Mouse (Mus musculus) mature B cell (primary cell): Measurements from ENCODE around the gene Tpm1.

Experiments
- in situ Hi-C: fragments of 300-500 bp; cut with MboI; formaldehyde crosslinking; loops from 2 replicates; pipeline ENCODE4 v1.14.3; 2019

Gene Tpm1

DNA sequence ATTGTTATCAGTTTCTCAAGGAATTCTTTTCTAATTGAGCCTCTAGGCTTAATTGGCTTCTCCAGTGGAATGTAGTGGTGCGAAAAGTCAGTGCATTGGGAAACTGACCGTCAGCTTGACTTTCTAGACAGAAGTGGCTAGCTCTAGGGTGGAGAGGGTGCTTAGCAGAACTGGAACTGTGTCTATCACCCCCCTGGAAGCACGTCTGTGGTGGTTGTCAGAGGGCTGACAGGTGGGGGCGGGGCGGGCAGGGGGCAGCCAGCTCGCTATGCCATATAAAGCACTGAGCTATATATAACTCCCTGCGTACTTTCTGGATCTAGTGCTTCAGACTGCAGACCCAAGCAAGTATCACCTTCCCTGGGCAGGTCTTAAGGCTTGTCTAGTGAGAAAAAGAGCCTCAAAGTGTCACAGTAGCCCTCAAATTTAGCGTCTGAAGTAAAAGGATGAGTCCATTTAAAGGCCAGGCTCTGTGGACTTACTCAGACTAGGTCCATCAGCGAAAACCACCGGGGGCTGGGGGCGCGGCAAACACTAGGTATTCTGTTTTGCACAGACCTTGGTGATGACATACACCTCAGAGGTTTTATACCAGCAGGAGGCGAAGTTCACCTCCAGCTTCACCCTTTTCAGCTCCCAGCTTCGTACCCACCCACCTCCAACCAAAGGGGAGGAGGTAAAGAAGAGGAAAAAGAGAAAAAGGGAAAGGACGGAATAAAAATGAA is 2.2 kb downstream of the Tpm1 start:
- in situ Hi-C loops, result loop anchor here (10.0 kb wide), 1 partner anchor 52 kb away; no protein-coding TSS in a partner anchor

DNA sequence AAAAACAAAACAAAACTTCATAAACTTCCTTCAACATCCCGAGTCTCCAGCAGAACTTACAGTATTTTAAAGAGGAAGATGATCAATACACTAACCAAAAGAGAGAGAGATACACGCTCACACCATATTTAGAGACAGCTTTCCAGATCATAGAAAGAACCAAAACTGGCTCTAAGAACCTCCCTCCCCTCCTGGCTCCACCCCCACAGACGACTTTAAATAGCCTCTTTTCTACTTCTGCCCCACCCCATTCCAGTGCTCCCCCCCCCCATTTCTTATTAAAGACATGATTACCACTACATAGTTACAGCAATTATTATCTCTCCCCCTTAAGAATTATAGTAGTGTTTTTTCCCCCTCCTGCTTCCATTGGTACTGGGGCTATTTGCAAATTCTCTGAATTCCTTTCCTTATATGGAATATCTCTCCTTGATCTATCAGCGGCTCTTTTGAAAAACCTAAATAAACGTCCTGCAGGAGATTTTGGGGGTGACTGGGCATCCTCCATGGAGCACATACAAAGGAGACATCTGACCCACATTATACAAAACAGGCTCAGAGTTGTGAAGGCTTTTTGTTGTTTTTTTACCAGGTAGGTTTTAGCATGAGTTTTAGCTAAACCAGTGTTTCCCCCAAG is 3.1 kb downstream of the Tpm1 start:
- in situ Hi-C loops, result loop anchor here (10.0 kb wide), 1 partner anchor 51 kb away; no protein-coding TSS in a partner anchor

DNA sequence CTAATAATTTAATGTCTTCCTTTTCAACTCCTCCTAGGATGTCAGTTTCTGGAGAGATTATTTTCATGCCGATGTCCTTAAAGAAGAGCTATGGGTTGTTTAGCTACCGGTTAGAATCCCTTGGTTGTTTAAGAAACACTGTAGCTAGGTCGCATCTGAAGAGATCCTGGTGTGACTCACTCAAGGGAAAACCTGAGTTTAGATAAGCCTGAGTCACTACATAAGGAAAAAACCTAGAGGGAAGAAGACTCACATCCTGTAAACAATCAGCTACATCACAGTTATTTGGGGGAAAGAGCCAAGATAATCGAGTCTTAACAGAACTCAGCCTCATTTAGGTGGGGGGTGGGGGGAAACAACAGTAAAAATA is 3.9 kb downstream of the Tpm1 start:
- in situ Hi-C loops, result loop anchor here (10.0 kb wide), 1 partner anchor 50 kb away; no protein-coding TSS in a partner anchor

DNA sequence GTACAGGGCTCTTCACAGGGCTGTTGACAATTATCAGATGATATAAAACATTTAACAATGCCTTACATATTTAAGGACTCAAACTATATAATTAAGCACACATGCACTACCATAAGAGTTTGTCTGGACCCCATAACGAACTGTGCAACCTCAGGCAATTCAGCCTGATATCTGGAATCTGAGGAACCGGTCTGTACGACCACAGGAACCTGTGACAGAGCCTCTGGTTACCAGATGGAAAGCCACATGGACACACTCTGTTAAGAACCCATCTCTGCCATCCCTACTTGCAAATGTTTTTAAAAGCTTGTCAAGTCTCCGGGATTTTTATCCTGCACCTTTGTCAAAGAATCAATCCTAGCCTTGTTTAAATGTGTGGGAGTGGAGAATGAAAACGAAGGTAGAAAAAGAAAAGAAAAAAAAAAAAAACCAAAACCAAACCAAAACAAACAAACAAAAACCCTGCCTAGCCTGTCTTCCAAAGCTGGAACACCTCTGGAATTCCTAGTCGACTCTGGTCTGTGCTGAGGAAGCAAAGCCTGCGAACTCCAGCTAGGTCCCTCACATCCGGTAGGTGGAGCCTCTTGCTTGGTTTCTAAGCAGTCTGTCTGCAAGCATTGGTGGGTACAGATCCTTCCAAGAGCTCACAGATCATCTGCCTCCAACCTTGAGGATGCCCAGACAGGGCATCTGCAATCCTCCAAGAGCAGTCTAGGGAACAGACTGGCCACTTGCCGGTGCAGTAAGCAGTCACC is 4.5 kb downstream of the Tpm1 start:
- in situ Hi-C loops, result loop anchor here (10.0 kb wide), 1 partner anchor 50 kb away; no protein-coding TSS in a partner anchor

DNA sequence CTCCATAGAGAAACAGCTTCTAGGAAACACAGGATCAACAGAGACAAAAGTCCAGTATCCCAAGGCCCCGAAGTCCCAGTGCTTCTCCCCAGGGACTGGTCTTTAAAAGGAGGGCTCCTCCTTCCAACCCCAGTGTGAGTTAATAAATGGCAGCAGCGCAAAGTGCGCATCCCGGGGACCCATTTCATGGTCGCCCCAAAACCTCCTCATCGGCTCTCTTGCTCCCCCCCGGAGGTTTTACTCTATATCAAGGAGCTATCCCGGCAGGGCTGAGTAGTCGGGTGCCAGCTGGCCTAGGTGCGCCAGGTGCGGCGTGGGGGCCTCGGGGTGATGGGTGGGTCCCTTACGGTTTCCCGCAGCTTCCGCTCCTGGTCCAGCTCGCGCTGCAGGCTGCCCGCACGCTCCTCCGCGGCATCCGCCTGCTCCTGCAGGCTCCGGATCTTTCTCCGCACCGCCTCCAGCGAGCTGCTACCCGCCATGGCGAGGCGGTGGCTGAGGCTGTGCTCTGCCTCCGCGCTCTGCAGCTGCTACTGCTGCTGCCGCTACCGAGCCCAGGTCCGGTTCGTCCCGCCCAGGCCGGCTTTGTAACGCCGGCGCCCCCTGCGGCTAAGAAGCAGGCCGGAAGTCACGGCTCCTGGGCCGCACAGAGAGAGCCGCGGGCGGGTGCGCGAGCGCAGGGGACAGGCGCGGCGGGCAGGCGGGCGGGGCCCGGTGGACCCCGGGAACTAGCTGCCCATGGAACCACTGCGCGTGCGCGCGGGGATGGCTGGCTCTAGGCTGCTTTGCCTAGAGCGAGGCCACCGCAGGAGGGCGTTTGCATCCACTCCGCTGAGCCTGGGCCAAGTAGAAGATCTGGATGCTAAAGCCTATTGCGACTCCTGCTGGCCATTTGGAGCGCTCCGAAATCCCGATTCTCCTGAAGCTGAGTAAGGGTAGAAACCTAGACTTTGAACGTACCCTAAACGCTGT is 5.7 kb downstream of the Tpm1 start:
- in situ Hi-C loops, result loop anchor here (10.0 kb wide), 1 partner anchor 49 kb away; no protein-coding TSS in a partner anchor

DNA sequence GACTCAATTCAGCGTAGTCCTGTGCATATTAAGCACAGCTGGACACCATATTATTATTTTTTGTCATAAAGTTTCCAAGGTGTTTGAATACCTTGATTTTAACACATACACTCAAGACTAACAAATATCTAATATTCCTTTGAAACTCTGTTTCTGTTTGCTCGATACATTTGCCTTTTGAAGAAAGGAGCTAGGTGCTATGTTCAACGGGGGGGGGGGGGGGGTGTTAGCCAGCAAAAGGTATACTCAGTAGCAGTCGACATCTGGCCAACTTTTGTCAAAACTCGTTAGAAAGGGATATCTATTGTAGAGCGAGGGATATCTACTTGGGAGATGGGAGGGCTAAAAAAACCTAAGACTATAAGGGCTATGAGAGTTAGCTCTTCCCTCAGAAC is 6.4 kb downstream of the Tpm1 start:
- in situ Hi-C loops, result loop anchor here (10.0 kb wide), 1 partner anchor 48 kb away; no protein-coding TSS in a partner anchor

DNA sequence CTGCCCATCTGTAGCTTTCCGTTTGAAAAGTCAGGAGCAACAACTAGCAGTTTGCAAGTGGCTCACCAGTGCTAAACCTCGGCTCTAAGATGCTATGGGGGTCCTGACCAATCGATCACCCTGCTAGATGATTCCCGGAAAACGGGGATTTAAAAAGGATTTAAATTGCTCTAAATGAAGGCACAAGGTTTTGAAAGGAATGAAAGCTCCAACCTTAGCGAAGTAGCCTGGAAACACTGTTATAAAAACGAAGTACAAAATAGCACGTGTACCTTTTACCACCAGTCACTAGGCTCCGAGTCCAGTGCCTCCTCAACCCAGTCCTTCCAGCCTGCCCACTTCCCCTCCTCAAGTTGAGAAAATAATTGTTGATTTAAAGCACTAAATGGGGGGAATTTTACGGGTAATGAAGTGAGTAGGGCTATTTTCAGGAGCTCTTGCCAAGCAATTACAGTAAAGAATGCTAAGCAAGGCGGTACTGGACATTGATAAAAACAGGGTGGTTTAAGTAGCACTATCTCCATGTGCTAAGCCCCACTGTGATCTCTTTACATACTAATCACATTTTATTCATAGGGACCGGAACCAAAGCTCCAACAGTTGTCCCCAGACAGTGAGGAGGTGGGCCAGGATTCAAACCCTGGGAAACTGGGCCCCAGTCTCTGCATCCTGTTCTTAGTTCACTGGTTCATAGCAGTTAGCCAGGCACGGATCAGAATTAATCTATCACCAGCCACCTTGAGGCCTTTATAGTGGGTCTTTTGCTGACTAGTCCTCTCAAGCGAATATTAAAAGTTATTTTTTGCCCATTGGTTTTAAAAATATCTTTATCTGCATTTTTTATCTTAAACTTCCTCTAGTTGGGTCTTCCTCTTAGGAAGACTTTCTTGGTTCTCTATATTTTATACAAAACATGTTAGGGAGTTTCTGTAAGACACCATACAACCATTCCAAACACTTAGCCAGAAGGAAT is 7.1 kb downstream of the Tpm1 start:
- in situ Hi-C loops, result loop anchor here (10.0 kb wide), 1 partner anchor 47 kb away; no protein-coding TSS in a partner anchor

DNA sequence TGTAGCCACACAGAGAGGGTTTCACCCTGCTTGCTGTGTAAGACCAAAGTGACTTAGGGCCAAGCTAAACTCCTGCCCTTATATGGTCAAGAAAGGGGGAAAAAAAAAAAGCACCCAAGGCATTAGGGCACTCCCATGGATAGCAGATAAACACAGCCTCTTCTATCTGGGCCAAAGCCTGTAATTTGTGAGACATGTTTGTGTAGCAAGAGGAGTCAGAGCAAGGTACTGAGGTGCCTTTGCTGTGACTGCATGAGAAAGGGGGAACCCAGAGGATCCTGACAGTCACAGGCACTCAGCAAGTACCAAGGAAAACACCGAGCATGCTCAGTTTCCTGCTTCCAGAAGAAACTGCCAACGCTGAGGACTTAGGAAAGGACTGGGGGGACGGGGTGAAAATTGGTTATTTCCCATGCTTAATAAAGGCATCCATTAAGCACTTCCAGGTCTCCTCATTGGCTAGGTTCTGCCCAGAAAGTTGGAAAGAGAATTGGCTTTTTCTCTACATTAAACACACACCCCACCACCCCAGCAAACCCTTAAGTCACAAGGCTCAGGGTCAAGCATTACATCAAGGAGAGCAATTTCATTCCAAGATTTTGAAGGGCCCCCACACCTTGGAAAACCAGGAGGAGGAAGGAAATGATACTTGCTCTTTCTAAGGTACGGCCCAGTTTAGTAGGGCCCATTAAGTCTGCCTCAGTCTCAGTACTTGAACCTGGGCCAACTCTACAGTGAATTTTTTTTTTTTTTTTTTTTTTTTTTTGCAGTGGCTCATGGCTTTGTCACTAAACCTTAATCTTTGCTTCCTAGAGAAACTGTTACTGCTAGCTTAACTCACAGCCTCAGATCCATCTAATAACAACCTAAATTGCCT is 8.0 kb downstream of the Tpm1 start:
- in situ Hi-C loops, result loop anchor here (10.0 kb wide), 1 partner anchor 46 kb away; no protein-coding TSS in a partner anchor

DNA sequence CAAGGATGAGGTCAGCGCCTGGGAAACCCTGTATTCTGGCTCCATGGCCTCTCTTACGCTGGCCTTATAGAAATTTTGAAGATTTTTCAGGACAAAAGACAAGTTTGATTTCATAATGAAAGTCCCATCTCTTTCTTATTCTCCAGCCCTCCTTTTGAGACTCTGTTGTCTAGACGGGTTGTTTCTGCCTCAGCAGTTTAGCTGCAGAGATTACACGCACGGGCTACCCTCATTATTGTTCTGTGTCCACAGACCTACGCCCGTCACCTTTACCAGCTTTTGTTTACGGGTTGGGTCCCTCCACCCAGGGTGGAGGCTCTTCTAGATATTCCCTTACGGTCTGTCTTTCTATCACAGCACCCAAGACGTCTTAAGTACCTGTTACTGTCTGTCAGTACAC is 9.3 kb downstream of the Tpm1 start:
- in situ Hi-C loops, result loop anchor here (10.0 kb wide), 1 partner anchor 45 kb away; no protein-coding TSS in a partner anchor

DNA sequence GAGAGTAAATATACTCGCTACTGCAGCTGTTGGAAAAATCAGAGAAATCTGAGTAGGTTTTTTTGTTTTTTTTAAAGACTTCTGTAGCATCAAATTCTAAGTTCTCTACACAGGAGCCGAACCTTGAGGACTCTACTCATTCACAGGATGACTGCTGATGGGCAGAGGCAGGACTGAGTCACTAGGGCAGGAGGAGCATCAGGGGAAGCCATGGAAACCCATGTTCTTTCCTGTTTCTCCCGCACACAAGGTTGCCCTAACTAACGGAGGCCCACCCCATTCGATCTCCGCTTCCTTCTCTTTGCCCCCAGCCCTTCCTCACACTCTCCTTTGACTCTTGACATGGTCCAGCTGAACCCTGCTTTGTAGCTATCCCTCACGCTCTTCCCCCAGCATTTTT is 10.5 kb downstream of the Tpm1 start:
- in situ Hi-C loops, result no loop called here

DNA sequence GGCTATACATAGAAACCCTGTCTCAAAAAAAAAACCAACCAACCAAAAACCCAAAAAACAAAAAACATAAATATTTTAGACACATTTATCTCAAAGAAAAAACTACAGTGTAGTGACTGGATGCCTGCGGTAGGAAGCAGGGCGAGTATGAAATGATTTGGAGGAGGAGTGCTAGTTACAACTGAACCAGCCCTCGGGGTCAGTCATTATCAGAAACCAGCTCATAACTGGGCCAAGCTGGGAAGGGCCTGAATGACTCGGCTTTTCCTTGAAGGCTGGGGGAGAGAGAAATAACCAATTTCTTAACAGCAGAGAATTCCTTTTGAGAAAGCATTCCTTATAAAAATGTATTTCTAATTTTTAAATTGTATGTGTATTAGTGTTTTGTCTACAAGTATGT is 11.5 kb downstream of the Tpm1 start:
- in situ Hi-C loops, result no loop called here

DNA sequence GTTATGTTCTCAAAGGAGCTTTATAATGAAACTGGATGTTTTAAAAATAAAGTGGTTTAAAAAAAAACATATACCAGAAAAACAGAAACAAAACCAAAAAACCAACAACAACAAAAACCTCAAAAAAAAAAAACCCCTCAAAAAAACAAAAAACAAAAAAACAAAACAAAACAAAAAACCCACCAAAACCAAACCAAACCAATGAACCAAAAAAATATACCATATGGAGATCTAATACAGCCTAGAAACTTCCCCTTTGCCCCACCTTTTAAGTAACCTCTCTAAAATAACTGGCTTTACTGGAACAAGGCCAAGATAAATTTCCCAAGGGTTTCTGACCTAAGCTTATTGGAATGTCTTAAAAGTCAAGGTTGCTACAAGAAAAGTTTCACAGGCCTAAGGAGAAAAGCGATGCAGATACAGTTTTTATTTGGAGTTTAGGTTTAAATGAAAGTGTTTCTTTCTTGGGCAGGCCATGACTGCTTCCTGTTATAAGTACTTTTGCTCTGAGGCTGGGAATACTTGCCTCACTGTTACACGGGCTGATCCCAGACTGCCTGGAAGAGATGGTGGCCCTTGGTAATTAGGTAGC is 12.6 kb downstream of the Tpm1 start:
- in situ Hi-C loops, result no loop called here

DNA sequence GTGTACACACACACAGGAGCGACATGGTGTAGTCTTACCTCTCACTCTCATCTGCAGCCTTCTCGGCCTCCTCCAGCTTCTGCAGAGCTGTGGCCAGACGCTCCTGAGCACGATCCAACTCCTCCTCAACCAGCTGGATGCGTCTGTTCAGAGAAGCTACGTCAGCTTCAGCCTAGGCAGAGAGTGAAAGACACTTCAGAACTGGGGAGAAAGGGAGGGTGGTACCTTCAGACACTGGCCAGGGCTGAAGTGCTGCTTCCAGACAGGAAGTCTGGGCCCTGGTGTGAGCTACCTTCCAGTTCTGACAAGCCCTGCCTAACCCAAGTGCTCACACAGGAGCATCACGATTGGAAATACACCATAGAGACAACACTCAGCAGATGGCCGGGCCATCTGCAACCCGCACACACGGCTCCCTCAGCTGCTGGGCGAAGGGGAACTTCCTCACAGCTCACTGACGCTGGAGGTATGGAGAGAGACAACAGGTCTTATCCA is 13.2 kb downstream of the Tpm1 start:
- in situ Hi-C loops, result no loop called here

DNA sequence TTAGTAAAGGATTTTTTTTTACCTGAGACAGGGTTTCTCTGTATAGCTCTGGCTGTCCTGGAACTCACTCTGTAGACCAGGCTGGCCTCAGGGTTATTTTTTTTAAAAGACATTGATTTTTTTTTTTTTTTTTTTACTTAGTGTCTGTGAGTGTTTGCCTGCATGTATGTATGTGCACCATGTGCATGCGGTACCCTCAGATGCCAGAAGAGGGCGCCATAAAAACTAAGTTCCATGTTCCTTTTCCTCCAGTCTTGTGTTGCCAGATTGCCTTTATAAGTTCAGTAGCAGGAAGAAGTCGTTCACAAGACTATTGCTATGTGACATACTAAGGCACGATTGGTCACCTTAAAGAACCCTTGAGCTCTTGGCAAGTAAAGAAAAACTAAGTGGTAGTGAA is 14.5 kb downstream of the Tpm1 start:
- in situ Hi-C loops, result no loop called here

DNA sequence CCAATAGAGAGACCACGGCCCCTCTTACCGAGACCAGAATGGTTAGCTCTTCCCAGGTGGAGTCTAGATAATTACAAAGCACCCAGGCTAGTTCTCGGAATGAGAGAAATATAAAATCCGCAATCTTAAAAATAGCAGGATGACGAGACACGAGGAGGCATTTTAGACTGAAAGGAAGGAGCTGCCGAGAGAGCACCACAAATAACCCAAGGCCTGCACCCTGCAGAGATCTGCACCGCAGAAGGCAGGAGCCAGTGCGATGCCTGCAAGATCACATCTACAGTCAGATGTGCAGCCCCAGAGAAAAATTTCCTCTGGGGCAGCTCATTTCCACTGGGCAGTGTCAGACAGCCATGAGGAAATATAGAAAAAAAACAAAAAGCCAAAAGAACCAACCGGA is 16.2 kb downstream of the Tpm1 start:
- in situ Hi-C loops, result no loop called here

DNA sequence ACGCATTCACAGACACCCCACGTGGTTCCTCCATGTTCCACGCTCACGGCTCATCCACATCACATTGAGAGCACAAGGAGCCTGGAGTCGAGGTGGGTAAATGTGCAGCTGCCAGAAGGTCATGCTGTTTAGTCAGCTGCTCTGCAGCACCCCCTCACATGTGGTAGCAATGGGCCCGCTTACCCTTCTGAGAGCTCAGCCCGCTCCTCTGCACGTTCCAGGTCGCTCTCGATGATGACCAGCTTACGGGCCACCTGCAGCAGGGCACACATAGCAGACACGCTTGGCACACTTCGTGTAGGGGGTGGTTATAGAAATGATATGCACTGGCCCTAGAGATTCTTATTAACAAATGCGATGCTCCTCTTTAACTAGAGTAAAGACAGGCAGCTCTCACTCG is 16.6 kb downstream of the Tpm1 start:
- in situ Hi-C loops, result no loop called here

DNA sequence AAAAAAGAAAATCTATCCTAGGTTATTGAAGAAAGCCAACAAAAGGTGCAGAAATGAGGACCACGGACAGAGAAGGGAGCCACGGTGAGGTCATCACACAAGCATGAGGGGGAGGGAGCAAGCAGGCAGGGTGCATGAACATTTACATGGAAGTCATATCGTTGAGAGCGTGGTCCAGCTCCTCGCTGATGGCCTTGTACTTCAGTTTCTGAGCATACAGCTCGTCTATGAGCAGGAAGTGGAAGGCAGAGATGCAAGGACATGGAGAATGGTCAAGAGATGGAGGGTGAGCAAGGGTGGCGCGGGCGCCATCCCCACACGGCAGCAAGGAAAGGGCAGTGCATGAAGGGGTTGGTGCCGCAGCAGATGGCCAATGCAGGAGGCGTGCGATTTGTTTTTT is 19.7 kb downstream of the Tpm1 start:
- in situ Hi-C loops, result no loop called here

DNA sequence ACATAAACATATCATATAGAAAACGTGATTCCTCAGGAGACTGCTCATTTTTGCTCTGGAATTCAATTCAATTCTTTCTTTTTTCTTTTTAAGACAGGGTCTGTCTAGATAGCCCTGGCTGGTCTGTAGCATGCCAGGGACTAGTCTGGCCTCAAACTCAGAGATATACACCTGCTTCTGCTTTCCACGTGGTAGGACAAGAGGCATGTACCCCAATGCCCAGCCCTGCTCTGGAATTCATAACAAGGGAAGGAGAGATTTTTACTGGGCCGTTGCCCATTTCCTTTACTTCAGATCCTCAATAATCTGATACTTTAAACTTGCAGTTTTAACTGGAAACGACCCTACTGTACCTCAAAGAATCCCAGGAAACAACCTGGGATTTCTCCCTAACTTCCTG is 20.3 kb downstream of the Tpm1 start:
- in situ Hi-C loops, result no loop called here
